Mouse (Mus musculus) thymus, adult 2 months (tissue): ENCODE data around the gene Ecel1.

Experiments used
- CTCF ChIP-seq: fragments of 200-500 bp; IDR thresholded peaks from 2 replicates; pipeline ENCODE4 v1.5.1; 2012; ENCODE audit warnings: mild to moderate bottlenecking, control low read depth, low read length, moderate library complexity, borderline replicate concordance; ENCODE audit not compliant: control insufficient read depth, poor library complexity, insufficient read depth; ENCODE audit errors: extremely low read depth
- POLR2A ChIP-seq: fragments of 200-500 bp; IDR thresholded peaks from 2 replicates; pipeline ENCODE4 v1.6.1; 2012; ENCODE audit warnings: mild to moderate bottlenecking, low read length, control low read depth, moderate library complexity; ENCODE audit not compliant: control insufficient read depth, poor library complexity, insufficient read depth; ENCODE audit errors: extremely low read depth

DNA sequence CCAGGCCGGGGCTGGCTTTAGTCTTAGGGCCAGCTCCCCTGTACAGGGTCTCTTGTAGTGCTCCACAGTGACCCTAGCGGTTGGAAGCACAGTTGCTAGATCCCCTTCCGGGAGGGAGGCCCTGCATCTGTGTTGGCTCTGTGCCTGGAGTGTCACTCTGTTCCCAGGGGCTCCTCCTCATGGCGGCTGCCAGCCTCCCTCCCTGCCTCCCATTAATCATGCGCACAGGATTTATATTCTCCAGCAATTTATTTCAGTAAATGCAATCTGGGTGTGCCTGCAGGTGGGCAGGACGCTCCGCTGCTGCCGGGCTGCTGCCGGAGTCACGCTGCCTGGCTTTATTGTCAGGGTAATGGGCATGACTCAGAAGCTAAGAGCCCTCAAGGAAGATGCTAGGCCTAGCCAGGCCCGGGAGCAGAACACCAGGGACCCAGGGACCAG lies 19.6 kb upstream of the Ecel1 start:
- TF ChIP-seq CTCF (no peak), POLR2A (no peak)
